Mouse (Mus musculus) CH12.LX (cell line): Measurements from ENCODE around the gene Tnfrsf18.

ENCODE experiments used
- JUN ChIP-seq: IDR thresholded peaks from 2 replicates; pipeline ENCODE4 v1.6.1; 2011; ENCODE audit warnings: low read depth, mild to moderate bottlenecking, low read length, improper control_type of control experiment, moderate library complexity; ENCODE audit not compliant: insufficient read depth
- MAFK ChIP-seq: IDR thresholded peaks from 2 replicates; pipeline ENCODE4 v1.6.1; 2011; ENCODE audit warnings: low read length, improper control_type of control experiment; ENCODE audit not compliant: insufficient replicate concordance
- USF1 ChIP-seq: IDR thresholded peaks from 2 replicates; pipeline ENCODE4 v1.6.1; 2014; ENCODE audit warnings: low read depth, mild to moderate bottlenecking, inconsistent platforms, low read length, improper control_type of control experiment
- ZC3H11A ChIP-seq: IDR thresholded peaks from 2 replicates; pipeline ENCODE4 v1.6.1; 2012; ENCODE audit warnings: low read depth, mild to moderate bottlenecking, inconsistent platforms, low read length, improper control_type of control experiment

DNA sequence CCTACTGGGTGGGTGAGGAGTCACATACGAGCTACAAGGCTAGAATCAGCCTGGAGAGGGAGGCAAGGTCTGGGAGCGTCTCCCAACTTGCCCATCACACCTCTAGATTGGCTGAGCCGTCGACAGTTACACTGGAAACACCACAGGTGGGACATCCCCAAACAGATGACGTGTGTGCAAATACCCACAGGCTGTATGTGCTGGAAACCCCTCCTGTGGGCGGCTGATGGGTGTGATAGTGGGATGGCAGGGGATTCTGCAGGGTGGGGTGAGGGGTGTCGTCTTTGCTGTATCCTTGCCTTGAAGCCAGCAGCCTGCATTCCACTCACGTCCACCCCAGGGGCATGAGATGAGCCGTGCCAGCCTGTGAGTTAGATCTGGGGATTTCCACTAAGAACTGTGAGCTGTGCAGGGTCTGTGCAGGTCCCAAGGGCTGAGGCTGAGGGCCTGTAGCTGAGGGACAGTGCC, 4.7 kb downstream of the Tnfrsf18 start:
- TF ChIP-seq ZC3H11A (no peak), USF1 (no peak), JUN (no peak), MAFK (no peak)
